Mouse (Mus musculus) A20 (cell line): ENCODE data around the gene Tmem82.

Source experiments
- DNase-seq: peaks from one replicate; pipeline ENCODE4 v3.0.0-alpha.2; 2011; ENCODE audit warnings: low read depth, low spot score

Tmem82 gene

DNA sequence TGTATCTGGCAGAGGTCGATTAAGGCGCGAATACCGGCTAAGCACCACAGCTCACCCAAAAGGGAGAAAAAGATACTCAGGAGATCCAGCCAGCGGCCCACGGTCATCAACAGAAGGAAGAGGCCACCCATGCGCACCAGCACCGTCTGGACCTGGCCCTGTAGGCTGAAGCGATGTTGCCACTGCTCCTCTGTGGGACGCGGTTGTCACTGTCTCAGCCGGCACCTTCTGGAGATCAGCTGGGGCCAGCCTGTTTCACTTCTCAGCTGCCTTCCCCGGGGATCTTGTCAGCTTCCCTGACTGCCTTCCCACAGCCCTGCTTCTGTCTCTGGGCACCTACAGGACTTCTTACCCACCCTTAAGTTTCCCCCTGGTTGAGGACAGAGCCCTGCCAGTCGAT is 3.5 kb downstream of the Tmem82 start:
- DNase-seq, result no peak

DNA sequence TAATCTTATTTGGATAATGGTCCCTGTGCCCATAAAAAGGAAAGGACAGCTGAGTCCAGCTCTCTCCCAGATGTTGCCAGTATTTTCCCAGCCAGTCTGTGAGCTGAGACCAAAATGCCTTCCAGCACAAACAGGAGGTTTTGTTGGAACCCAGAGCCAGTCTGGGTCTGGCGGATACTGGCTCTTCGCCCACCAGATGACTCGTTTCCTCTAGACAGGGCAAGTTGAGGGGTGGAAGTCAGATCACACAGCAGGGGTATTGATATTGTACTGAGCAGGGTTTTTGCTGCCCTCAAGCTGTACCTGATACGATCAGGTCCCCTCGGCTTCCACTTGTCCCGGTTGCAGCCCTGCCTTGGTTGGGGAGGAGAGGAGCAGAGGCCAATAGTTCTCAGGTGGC is 8.9 kb downstream of the Tmem82 start:
- no peak for DNase-seq

DNA sequence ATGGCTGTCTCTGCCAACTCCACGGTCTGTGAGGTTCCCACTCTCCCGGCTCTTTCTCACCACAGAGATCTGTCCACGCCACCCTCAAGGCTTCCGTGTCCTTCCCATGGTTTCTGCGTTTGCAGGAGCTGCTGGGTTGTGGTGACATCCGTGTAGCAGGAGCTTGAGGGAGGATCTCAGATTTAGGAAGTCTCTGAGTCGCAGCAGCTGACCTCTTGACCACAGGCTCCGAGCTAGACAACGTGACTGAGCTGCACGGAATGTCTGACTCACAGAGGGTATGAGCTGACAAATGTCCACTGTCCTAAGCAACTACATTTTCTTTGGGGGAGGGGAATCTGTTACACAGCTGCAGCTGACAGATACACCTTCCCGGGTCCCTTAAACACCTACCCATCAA is 12.6 kb downstream of the Tmem82 start, which contains the start of gene Fblim1:
Gene Fblim1 (minus strand): TSS at position 236 of the 400 bp plus-strand sequence.
- DNase-seq, result no peak

DNA sequence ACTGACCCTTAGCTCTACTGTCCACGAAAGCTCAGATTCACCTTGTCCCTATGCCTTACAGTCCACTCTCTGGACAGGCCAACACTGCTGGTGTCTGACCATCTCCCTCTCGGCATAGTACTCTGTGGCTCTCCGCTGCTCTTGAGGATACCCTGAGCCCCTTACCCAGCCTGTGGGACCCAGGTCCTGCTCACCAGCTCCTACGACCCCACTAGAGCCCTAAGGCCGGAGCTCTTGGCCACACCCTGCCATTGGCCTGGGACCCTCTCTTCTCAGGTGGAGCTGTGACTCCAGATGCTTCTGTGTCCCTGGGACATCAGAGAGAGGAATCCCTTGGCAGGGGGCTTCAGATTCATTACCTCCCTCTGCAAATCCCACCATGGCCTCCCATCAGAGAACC is 13.0 kb downstream of the Tmem82 start:
- DNase-seq, result no peak

DNA sequence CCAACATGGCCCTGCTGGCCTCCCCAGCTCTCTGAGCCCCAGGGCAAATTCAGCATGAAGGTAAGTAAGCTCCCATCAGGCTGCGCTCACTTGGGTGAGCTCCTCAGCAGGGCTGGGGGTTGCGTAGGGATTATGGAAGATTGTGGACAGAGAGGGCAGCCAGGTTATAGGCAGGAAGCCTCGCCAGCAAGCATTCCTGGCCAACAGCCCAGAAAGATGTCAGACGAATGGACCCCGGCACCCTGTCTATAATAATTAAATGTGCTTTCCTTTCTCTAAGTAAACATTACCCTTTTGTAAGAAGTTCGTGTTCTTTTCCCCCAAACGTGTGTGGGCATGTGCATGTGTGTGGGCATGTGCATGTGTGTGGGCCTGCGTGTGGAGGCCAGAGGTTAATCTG is 13.9 kb downstream of the Tmem82 start:
- DNase-seq, result no peak

DNA sequence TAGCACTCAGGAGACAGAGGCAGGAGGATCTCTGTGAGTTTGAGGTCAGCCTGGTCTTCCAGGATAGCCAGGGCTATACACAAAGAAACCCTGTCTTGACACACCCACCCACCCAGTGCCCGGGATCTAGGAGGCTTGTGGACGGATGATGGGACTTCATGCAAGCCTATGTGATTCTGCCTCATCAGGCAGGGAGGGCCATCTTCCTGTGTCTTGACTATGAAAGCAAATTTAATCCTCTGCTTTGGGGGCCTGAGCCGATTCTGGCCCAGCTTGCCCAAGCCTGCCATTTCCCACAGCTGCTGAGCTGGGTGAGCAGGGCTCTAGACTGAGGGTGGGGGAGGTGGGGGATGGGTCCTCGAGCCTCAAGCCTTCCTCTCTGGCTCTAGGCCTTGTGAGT is 14.5 kb downstream of the Tmem82 start:
- no peak for DNase-seq

DNA sequence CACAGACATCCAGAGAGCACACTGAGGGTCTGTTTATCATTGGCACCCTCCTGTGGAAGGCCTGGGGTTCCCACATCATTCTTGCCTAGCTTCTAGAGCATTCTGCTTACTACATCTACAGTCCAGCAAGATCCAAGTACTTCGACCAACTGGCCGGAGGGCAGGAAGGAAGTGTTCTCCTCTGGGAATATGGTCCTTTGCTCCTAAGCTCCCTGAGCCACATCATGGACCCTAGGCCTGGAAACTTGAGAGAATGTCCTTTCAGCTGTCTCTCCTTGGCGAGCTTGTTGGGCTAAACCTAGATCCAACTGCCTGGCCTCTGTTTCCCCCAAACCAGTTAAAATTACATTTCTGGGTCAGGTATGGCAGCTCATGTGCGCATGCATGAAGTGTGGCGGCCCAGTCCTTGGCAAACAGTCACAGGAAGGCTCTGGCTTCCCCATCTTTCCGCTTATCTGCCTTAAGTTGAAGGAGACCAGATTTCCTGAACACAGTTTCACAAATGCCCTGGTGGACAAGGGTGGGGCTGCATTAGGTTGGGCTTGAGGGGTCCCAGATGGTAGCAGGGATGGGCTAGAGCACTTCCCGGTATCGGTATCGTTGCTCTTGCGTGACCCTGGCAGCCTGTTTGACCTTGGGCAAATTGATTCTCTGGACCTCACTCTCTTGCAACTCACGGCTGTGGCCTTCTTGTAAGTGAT is 15.8 kb downstream of the Tmem82 start:
- no peak for DNase-seq

DNA sequence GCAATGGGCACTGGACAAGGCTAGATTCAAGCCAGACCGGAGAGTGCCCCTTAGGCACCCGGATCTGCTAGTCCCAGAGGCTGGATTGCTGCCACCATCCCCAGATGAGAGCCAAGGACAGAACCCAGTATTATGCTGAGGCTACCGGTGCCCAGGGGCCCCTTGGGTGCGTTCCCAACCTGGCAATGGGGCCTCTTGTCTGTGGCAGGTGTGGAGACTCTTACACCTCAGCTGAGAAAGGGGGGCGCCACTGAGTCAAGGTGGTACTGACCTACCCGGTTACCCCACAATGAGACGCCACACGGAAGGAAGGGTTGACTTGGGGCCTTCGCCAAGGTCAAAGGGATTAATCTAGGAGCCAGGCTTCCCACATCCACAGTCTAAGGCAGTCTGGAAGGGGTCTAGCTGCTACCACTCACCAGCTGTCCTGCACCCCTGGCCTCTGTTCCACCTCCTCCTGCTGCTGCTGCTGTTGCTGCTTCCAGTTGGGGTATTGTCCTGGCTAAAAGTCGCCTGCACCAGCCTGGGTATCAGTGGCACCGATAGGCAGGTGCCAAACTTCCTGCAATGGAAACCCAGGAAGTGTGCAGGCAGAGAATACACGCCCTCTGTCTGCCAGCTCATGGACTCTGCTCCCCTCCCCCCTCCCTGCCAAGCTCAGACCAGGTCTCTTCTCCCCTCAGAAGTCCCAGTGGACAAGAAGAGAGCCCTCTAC is 17.1 kb downstream of the Tmem82 start:
- DNase-seq, result no peak

DNA sequence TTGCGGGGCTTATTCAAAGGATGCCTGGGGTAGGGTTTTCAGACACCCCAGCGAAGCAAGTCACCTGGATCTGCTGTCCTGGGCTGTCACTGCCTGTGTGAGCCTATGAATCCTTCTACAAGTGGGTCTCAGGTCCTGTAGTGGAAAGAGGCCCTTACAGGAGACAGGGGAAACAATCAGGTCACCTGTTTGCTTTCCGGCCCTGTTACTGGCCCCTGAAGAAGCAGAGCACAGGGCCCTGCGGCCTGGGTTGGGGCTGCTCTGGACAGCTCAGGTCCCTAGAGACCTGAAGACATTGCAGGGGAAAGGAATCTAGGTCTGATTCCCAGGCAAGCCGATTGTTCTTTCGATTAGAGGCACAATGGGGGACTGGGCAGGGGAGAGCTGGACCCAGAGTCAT is 18.1 kb downstream of the Tmem82 start:
- DNase-seq, result no peak

DNA sequence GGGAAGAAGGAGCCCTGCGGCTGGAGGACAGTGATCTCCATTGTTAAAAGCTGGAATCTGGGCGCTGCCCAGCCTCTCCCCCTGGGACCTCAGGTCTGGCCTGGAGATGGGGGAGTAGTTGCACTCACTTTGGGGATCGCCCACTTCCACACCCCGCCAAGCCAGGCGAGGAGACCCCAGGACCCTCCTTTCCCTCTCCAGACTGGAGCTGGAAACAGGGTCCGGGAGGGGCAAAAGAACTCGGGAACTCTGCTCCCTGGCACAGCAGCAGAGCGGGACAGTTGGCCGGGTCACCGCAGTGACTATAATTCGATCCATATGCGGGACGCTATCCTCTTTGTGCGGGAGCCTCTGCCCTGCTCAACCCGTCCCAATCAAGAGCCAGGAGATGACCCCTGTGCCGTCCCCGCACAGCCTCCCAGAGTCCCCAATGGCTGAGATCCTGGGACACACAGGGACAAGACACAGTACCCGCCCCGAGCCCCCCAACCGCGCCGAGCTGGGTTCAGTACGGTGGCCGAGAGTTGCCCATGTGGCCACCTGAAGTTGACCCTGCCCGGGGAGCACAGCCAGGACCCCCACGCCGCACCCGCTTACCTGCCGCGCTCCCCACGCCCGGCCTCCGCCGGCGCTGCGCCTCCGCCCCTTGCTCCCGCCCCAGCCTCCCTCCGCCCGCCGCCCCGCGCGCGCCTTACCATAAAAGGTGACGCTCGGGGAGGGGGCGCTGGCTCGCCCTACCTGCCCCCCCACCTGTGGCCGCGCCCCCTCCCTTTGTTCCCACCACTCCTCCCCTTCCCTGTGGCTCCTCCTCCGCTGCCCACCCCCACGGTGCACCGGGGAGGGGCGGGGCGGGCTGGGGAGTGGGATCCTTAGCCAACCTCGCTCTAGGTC is 18.9 kb downstream of the Tmem82 start:
- no peak for DNase-seq

DNA sequence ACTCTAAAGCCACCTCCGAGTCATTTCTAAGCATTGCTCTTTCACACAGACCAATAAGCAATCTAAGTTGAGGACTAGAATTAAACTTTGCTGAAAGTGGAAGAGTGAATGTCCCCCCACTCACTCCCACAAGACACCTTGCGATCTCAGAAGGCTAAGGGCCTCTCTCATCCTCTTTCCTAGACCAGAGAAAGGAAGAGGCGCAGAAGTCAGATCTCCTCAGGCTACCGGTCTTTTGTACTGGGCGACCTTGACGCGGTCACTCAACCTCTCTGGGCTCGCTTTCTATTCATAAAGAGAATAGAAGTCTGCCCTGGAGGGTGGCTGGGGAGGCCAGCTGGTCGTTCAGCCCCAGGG is 19.6 kb downstream of the Tmem82 start:
- DNase-seq, result no peak

DNA sequence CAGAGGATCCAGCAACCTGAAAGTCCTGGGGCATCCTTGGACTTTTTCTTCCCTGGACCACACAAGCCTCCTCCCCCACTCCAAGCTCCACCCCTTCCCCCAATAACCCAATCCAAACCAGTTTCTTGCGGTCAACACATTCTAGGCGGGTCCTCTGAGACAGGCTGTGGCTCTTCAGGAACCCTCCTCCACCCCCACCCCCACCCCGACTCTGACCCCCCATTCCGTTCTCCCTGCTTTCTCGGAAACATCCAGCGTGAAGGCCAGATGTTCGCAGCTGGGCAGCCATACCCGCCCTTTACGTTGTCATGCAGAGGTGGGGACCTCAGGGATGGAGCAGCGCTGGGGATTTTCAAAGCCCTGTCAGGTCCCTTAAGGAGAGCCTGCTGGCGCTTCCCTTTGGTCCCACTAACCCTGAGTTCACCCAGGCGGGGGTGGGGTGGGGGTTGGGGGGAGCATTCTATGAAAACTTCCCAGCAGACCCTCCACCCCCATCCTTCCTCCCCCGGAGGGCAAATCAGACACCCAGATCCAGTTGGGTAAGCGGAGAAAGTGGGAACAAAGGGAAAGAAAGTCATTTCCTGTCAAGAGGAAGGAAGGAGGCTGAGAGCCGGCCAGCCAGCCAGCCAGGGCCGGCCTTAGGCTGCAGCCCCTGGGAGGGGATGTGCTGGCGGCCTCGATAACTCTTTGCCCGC is 20.1 kb downstream of the Tmem82 start:
- no peak for DNase-seq

DNA sequence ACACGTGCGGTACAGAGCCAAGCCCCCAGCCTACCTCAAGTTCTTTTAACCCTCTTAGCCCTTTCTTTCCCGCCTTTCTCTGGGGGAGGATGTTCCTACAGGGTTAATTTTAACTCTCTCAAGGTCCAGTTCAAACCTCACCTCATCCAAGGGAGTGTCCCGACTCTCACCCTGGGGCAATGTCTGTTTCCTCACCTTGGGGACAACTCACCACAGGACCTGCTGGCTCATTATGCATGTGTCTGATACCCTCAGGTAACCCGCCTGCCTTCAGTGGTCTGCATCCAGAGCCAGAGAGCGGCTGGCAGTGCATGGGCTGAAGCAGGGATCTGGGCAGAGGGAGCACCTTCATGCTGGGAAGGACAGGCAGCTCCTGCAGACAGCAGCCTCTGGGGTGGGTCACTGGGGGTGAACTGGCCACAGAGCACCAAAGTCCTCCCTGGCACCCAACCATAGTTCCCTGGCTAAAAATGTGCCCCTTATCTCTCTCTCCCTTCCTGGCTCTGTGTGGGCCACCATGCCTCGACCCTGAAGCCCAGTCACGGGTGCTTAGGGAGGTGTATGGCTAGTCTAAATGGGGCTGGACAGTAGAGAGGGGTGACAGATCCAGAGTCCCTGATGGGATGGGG is 21.6 kb downstream of the Tmem82 start:
- no peak for DNase-seq

DNA sequence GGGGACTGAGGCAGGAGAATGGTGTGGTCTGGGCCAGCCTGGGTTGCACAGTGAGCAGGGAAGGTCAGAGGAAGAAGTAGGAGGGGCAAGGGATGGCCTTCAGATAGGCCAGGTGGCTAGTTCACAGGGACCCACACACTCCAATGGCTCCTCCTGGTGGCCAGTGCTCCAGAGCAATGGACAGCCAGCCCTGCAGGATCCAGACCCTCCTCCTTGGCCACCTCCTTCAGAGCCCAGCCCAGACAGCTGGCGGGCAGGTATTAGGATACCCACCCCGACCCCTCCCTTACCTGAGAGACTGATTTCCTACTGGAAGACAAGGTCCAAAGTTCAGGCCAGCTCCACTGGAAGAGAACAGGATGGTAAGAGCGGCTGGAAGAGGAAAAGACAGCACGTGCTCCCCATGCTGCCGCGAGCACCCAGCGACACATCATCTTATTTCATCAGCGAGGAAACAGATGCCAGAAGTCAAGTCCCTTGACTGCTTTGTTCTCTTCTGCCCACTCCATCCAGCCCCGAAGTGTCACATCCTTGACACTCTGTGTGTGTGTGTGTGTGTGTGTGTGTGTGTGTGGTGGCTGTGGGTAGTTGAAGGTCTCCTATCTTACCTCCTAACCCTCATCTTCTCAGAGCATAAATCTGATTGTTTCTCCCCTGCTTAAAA is 22.7 kb downstream of the Tmem82 start:
- DNase-seq, result no peak

DNA sequence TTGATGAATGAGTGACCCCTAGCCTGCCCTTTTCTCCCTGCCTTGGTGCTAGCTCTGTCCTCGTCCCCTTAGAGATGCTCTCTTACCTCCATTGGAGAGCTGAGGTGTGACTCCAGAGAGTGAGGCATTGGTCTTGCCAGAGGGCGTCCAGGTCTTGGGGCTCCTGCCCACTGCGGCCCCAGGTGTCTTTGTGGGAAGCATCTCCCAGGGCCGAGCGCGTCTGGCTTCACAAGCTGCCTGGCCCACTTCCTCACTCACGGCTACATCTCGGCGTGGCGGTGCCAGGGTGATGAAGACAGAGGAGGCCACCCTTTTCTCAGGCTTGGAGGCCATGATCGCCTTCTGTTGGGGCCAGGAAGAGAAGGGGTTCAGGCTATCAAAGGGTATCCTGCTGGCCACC is 23.3 kb downstream of the Tmem82 start:
- no peak for DNase-seq

DNA sequence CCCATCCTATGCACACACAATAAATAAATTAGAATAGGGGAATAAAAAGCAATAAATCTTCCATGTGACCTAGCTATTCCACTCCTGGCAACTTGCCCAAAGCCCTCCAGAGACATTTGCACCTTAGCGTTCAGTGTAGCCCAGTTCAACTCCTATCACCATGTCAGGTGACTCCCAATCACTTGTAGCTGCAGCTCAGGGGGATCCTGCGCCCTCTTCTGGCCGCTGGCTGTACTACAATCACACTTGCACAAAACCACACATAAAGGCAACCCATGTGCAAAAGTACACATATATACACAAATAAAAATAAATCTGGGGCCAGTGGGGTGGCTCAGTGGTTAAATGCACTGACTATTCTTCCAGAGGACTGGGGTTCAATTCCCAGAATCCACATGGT is 26.9 kb downstream of the Tmem82 start:
- peak; percentile 67 for DNase-seq

DNA sequence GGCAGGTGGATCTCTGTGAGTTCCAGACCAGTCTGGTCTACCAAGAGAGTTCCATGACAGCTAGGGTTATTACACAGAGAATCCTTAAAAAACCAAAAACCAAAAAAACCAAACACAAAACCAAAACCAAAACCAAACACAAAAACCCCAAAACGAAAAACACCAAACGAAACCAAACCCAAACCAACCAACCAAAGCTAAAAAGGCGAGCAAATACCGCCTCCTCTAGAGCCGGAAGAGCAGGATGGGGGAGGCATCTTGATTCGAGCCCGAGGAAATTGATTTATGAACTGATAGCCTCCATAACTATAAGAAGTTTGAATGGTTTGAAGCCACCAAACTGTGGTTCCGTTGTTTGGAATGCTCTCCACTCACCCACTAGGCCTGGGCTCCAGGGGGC is 34.5 kb downstream of the Tmem82 start:
- no peak for DNase-seq

DNA sequence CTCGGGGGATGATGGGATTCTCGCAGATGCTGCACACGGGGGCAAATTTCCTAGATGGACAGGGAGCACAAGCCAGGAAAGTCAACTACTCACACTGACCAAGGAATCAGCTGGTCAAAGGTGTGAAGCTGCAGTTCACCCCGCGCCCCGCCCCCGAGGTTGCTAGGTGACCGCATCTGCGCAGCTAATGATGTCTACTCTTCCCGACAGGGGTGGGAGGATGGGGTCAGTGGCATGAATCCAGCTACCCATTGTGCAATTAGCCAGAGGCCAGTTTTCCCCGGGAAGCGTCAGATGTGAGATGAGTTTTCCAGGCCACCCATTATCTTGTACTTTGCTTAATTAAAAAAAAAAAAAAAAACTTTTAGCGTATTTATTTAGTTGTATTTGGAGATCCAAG is 37.4 kb downstream of the Tmem82 start:
- DNase-seq, result no peak

DNA sequence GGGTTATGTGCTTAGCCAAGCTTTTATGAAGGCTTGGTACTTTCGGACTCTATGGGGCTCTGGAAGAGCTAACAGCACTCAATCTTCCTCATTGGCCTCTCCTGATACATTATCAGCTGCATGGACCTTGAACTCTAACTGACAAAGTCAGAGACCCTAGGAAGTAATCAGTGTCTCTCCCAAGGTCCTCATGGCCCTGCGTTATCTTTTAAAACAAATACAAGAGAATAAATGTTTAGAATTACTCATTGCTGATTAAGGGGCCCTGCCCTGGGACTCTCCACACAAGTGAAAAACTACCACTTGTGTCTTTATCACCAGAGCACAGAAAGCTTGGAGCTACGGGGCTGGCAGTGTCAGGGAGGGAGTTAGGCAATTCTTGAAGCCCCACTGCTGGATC is 39.6 kb downstream of the Tmem82 start:
- no peak for DNase-seq

DNA sequence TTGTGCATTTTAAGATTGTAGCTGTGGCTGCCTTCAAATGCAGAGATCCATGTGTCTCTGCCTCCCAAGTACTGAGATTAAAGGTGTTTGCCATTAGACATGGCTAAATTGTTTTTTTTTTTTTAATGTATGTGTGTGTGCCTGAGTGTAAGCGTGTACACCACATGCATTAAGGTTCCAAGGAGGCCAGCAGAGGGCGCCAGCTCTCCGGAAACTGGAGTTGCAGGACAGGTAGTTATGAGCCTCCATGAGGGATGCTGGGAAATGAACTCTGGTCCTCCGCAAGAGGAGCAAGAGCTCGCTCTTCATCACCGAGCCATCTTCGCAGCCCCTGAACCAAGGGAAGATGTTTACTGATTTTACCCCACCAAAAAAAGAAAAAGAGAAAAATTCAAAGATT is 41.6 kb downstream of the Tmem82 start:
- DNase-seq, result peak; percentile 26

DNA sequence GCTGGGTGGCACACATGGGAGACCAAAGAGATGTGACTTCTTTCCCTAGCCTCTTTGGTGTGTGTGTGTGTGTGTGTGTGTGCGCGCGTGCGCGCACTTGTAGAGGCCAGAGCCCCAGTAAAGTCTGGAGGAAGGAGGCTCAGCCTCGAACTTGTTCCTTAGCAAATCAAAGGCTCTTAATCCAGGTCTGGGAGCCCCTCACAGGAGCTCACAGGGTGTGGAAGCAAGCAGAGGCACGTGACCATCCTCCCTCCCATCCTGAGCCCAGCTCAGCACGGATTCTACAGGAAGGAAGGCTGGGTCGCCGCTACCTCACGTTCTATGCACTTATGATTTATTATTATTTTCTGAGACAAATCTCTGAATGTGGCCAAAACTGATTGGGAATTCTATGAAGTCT is 42.0 kb downstream of the Tmem82 start:
- DNase-seq, result no peak
